Mouse (Mus musculus): ENCODE measurements at regions not wholly inside any gene's neighbourhood (a gene's known extent, or its start where the extent isn't known, plus 50 kb on each side); places are given as distances from the start of the nearest gene placed in this dataset.
"Not testable (repeated sequence)": the region's sequence is repeated elsewhere in the genome, so short reads cannot be mapped to it uniquely, and the experiment has no call there.

DNA sequence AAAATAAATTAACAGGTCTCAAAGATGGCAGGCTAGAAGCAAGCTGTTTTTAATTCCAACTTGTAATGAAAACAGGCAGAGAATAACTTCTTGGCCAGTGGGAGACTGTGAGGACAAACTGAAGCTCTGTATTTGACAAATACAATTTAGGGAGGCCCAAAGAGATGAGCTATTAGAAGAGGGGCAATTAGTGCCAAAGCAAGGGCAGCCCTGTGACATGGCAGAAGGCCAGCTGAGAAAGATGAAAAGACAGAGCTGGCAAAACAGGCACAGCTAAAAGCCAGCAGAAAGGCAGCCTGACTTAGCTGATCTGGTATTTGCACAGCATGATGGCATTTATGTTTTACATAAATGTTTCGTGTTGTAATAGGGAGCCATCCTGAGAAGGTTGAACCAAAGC lies 175.0 kb upstream of the Ngly1 start:
- peak in 1 of 2 experiments; percentile 11 for DNase-seq (ENCODE audit: low spot score in 2 of 2)

DNA sequence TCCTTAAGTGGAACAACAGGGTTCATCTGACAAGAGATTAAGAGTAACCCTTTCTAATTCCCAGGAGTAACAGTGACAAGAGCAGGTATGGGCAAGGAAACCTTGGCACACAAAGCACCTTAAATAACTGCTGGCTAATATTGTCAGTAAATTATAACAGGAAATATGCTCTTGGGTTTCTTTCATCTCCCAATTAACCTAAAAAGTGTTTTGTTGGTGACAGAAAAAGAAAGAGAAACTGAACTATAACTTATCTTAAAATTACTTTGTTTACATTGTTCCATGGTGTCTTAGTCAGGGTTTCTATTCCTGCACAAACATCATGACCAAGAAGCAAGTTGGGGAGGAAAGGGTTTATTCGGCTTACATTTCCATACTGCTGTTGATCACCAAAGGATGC lies 170.0 kb upstream of the Ngly1 start:
- DNase-seq (ENCODE audit: low spot score in 2 of 2): no peak

DNA sequence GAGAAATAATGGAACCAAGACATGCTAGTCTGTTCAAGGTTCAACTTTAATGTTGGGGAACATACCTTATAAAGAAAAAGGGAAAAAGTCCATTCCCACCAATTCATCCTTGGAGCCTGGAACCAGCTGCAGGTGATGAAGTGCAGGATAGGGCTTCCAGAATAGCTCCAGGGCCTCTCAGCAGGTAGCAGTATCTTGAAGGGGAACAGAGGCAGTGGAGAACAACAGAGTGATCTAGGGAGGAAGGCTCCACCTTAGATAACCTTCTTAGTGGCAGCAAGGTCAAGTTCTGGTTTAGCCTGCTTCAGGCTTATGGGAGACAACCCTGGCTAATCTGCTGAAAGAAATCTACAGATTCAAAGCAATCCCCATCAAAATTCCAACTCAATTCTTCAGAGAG lies 161.8 kb upstream of the Ngly1 start:
- not testable (repeated sequence) for DNase-seq (ENCODE audit: low spot score in 2 of 2)

DNA sequence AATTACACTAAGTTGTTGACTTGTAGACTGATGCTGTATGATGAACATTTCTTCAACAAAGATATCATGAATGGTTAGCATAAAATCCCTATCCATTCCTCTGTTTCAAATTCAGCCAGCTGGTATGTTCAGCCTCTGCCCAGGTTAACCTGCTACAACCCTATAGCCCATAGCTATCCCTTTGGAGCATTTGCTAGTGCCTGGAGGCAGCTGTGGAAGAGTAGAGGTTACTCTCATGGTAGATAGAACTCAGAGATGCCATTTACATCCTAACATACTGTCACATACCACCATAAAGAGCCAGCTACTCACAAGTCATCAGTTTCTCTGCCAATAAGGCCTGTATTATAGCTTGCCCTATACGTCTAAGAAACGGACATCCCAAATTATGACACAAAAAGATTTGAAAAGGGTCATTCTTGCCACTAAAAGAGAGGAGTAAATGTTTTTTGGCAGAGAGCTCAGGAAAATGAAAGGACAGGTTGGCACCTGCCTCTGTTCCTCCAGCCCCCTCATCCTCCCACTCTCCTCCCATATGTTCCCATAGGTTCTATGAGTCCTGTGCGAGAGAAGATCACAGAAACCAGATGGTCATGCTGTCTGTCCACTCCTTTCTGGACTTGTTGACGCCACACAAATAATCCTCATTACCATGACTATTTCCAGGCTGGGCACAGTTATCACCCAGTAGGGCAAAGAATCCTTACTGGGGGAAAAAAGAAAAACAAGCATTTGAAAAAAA lies 156.5 kb upstream of the Ngly1 start:
- peak in 1 of 2 experiments; percentile 1 for DNase-seq (ENCODE audit: low spot score in 2 of 2)

DNA sequence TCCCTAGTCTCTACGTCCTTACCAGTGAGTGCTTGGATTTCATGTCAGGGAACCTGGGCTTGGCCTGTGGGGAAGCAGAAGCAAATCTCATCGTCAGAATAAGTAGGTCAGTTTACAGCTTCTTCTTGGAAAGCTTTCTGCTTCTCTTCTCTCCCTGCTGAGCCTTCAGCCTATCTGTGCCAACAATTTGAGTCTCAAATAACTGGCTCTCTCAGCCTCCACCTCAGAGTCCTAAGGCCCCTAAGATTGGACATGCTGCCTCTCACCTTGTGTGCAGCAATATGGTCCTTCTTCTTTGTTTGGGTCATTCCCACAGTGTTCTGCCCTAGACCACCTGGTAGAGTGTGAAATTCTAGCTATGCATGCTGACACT lies 156.0 kb upstream of the Ngly1 start:
- peak in 1 of 2 experiments; percentile 2 for DNase-seq (ENCODE audit: low spot score in 2 of 2)

DNA sequence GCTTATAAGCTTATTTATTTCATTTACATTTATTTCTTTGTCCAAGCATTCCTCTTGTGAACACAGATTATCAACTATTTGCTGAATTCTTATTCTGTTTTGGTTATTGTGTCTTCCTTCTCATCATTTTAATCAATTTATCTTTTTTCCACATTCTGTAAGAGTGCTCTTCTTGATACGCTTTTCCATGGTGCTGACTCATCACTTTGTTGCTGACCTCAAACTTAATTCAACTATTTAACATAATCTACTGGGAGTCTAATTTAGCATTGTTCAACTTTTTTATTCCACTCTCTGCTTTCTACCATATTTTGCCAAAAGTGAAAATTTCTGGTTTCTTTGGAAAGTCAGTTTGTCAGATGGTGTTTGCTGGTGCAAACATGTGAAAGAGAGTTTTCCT lies 139.7 kb upstream of the Ngly1 start:
- DNase-seq (ENCODE audit: low spot score in 2 of 2): no peak

DNA sequence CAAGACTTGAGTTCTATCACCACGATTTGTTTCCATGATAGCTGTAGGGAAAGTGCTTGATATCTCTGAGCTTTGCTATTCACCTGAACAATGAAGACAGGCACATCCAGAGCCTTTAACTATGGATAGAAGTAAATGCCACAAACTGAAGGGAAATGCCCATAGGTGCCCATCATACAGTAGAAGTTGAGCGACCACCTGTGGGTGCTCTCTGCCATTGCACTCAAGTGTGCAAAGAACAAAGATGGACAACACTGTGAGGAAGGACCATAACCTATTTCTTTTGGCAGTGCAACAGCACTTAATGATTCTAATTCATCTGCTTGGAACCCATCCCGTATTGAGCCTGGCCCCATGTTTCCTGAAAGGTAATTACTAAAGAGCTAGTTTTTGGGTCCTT lies 116.4 kb upstream of the Ngly1 start:
- no peak for DNase-seq (ENCODE audit: low spot score in 2 of 2)

DNA sequence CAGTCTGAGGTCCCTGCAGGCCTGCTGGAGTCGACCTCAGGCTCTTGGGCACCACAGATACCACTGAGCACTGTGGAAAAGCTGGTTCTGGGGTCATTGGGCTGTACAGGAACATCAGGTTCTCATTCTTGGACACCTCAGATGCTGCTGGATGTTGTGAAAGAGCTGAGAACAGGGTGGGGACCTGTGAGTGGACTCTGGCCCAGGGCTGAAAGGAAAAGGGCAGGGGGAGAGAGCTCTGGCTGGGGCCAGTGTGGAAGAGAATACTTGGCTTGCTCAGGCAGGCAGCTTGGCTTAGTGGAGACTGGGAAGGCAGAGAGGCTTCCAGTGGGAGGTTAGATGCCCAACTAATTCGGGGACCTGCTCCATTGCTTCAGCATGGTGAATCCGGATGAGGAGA lies 115.7 kb upstream of the Ngly1 start:
- no peak for DNase-seq (ENCODE audit: low spot score in 2 of 2)

DNA sequence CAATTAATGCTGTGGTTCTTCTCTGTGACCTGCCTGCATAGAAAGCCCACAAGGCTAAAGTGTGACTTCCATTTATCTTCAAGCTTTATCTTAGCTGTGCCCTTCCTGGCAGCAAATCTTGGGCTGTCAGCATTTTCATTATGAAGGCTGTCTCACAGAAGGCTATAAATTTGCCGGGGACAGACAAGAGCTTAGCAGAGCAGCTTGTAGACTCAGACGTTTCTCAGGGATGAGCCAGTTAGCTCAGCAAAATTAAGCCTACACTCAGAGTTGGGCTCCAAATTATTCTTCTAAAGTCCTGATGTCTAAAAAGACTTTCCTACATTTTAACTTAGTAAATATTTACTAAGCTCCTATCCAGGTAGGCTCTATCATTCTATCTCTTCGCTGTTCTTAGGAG lies 112.9 kb upstream of the Ngly1 start:
- no peak for DNase-seq (ENCODE audit: low spot score in 2 of 2)

DNA sequence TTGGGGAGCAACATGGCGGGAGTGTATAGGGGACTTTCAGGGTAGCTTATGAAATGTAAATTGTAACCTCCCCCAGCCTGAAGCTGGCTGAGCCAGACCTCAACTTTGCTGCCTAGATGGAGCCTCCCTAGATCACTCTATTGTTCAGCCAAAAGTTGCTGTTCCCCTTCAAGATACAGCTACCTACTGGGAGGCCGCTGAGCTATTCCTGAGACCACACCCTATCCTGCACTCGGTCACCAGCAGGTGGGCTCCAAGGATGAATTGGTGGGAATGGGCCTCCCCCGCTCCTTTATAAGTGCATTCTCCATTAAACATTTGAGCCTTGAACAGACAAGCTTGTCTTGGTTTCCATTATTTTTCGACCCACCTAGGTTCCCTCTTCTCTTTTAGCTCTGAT lies 104.8 kb upstream of the Ngly1 start:
- no peak for DNase-seq (ENCODE audit: low spot score in 2 of 2)

DNA sequence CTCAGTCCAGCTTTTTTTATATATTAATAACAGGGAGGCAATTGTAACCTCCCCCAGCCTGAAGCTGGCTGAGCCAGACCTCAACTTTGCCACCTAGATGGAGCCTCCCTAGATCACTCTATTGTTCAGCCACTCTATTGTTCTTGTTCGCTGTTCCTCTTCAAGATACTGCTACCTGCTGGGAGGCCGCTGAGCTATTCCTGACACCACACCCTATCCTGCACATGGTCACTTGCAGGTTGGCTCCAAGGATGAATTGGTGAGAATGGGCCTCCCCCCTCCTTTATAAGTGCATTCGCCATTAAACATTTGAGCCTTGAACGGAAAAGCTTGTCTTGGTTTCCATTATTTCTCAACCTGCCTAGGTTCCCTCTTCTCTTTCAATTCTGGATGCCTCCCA lies 102.3 kb upstream of the Ngly1 start:
- no peak for DNase-seq (ENCODE audit: low spot score in 2 of 2)

DNA sequence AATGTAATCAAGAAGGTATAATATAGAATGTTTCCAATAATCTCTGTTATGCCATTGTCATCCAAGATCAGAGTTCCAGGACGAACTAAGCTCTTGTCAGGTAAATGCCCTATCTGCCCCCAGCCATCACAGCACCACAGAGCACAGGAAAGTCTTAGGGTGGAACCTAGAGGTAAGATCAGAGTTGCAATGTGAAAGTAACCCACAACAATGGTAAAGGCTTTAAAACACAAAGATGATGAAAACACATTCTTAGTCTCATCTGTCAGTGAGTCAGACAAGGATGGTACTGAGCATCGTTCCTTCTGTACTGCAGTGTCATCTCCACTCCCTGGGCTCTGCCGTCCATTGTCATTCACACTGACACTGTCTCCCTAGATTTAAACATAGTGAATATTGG lies 97.3 kb upstream of the Ngly1 start:
- DNase-seq (ENCODE audit: low spot score in 2 of 2): no peak

DNA sequence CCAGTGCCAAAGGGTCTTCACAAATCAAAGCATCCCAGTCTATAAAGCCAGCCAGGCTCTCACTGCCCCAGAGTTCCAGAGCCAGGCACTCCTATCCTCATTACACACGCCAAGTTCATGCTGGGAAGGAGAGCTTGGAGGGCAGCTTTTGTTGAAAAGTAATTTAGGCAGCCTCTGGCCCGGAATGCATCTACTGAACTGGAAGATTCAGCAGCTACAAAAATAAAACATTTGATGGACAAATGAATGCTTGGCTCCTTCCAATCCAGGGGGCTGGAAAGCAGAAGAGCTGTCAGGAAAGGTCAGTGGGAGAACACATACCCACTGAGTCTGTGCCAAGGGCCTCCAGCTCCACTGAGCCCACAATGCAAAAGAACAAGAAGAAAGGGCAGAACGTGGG lies 96.4 kb upstream of the Ngly1 start:
- DNase-seq (ENCODE audit: low spot score in 2 of 2): peak in 1 of 2 experiments; percentile 5

DNA sequence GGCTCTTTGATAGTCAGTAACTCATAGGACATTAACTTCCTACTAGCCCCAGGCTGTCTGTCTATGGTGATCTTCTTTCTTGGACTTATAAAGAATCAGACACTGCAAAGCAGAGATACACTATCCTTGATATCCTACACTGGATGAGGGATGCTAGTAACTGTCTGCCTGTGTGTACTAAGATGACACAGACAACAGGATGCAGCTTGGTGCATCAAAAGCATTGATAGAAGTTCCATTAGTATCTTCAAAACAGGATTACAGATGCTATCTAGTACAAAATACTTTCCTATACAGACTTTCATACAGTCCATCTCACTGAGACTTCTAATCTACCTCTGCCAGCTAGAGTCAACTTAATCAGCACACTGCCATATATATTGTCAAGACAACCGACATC lies 94.0 kb upstream of the Ngly1 start:
- DNase-seq (ENCODE audit: low spot score in 2 of 2): no peak

DNA sequence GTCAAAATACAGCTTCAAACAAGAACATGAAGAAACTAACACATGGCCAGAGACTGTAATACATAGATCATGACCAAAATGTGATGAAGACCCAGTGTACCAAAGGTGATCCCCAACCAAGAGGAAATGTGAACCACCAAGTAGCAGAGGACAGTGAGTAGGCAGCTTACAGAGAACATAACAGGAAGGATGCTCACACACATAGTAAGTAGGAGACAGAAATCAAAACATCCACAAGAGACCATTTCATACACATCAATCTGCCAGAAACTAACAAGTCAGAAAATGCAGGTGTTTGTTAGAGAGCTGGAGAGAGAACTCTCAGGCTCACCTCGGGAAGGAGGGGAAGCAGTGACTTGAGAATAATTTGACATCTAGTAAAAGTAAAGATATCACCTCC lies 78.9 kb upstream of the Ngly1 start:
- DNase-seq (ENCODE audit: low spot score in 2 of 2): no peak

DNA sequence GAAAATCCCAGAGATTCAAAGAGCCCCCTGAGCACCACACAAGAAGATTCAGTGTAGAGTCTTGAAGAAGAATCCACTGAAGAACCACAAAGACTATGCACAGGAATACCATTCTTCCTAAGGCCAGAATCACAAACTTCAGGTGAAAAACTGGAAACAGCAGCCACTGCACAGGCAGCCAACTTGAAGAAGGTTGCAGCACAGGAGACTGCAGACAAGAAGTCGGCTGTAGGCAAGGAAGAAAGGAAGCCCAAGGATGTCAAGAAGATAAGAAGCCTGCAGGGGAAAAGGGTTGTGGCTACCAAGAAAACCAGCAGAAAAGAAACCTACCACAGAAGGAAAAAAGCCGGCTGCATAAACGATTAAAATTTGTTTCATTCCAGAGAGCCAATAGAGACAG lies 76.8 kb upstream of the Ngly1 start:
- no peak for DNase-seq (ENCODE audit: low spot score in 2 of 2)

DNA sequence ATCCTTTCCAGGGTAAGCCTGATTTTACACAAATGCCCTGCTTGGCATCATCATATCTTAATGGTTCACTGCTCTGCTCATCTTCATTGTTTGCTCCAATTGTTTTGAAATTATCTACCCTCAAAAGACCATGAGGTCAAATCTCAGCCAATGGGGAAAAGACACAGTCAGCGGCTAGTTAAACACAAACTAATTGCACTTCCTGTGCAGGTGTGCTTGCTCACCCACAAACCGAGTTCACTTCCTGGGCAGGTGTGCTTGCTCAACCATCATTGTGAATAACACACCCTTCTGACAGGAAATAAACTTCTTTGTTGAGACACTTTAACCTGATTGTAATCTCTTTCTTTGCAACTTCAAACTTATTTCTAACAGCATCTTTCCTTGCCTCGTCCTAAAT lies 75.8 kb upstream of the Ngly1 start:
- no peak for DNase-seq (ENCODE audit: low spot score in 2 of 2)

DNA sequence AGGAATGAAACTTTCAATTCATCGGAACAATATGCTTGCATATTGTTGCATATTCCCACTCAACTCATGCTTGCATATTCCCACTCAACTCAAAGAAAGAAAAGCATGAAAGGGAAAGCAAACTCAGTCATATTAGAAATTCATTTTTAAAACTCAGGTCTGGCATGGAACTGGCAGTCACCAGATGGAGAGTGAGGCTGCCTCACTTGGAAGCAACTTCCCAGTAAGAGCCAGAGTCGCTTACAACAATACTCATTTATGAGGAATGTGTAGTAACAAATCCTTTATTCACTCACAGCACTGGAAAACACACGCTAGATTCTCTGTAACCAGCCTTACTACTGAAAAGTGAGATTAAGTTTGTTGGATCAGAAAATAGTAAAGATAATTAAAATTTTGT lies 70.9 kb upstream of the Ngly1 start:
- no peak for DNase-seq (ENCODE audit: low spot score in 2 of 2)

DNA sequence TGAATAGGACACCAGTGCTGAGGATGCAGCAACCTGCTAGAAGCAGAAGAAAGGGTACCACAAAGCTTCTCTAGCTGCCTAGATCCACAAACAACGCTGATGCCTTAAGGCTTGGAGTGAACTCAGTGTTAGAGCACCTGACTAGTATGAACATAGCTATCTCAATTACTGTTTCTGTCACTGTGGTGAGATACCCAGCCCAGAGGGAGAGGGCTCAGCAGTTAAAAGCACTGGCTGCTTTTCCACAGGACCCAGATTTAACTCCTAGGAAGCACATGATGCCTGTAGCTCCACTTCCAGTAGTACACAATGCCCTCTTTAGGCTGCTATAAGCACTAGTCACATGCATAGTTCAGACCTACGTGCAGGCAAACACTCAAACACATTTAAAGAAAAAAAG lies 67.3 kb upstream of the Ngly1 start:
- DNase-seq (ENCODE audit: low spot score in 2 of 2): no peak

DNA sequence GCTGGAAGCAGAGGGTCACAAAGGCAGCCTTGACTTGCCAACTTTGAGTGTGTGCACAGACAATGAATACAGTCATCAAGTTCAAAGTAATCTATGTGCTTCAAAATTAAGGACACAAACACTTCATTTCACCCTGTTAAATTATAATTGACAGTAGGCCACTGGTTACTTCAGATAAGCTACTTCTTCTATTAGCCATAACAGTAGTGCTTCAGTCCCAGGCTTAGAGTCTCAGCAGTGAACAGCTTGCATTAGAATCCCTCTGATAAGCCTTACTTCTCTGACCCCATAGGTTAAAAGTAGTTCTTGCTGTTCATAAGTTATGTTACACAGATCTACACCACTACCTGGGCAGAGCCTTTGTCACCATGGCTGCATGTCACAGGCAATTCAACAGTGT lies 63.8 kb upstream of the Ngly1 start:
- DNase-seq (ENCODE audit: low spot score in 2 of 2): no peak

Data from cerebellum, postnatal 4 days (tissue).